Mouse (Mus musculus): ENCODE data around the gene Dnajb11. TPM values are rescaled to one million over a fixed set of nuclear protein-coding genes. Genes with fewer than 3 reads are reported as not detected.

The Dnajb11 gene
- polyA plus RNA-seq, 1 experiment, result 5.1 TPM

DNA sequence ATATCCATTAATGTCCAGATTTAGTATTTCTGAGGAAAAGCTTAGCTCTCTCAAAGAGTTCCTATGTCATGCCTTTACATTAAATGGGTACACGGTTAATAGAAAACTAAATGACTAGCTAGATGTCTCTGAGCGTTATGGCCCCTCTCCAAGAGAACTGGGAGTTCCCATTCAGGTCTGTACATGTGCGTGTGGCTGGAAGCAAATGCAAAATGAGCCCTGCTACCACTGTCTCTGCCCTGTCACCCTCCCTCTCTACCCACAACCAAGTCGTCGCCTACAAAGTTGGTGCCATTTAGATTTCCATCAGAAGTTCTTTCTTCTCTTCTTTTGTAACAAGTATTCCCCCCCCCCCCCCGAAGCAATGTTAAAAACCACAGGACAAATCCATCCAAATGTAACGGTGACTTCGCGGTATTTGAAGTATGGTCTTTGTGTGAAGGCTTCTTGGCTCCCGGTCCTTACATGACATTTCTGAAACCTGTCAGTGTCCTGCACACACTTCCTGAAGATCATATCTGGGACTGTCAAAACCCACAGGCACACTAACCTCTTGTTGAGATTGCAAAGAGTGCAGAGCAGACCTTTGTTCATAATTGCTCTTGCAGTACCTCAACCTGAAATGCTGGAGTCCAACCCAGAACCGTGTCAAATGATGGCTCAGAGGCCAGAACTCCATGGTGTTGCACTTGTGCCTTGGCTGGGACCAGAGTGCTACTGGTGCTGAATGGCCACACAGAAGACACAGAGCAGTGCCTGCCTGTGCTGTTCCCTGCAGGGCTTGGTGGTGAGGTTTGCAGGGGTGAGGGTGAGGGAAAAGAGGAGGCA is 33.3 kb downstream of the Dnajb11 start, which contains the start of gene Ahsg:
Gene Ahsg, plus strand, starts transcription at position 595 of the 828 bp plus-strand sequence.
- H3K9me3 ChIP-seq (ENCODE audit: control insufficient read depth, low read length), result no peaks in the 10 kb centered on the region
- peaks cover 2% of the 10 kb centered on the region for H3K27me3 ChIP-seq (ENCODE audit: control insufficient read depth)
- no peaks in the 10 kb centered on the region; the same call in 1 of the 2 replicates for H3K36me3 ChIP-seq (ENCODE audit: control insufficient read depth)
- no peak for TF ChIP-seq GATA1 (IDR thresholded peaks at IDR 0.05; ENCODE audit: low read length)
- no peak for TF ChIP-seq TAL1 (IDR thresholded peaks at IDR 0.05; ENCODE audit: low read length)
- H3K4me1 ChIP-seq (ENCODE audit: control insufficient read depth), result no peaks in the 10 kb centered on the region; the same call in 1 of the 2 replicates
- H3K4me3 ChIP-seq (replicated peaks), result peak within 1 kb of the TSS; percentile 54

DNA sequence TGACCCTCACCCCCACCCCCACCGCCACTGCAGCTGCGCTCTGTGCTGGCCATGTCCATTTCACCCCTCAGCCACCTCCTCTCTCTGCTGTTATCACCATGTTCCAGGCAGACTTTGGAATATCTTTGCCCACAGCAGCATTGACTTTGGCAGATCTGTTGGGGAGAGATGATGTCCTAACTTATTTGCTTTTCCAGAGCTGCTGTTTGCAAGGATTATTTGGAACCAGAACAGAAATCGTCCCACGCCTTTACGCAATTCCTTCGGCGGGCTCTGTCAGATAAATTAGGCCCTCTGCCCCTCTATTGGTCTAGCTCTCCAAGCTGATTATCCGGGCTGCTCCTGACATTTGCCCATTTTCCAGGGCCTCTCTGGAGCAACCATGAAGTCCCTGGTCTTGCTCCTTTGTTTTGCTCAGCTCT is 34.1 kb downstream of the Dnajb11 start:
- no peaks in the 10 kb centered on the region; the same call in 1 of the 2 replicates for H3K4me1 ChIP-seq (ENCODE audit: control insufficient read depth)
- no peaks in the 10 kb centered on the region; the same call in 1 of the 2 replicates for H3K36me3 ChIP-seq (ENCODE audit: control insufficient read depth)
- H3K27me3 ChIP-seq (ENCODE audit: control insufficient read depth), result peaks cover 2% of the 10 kb centered on the region
- TF ChIP-seq GATA1 (IDR thresholded peaks at IDR 0.05; ENCODE audit: low read length) (no peak), TAL1 (IDR thresholded peaks at IDR 0.05; ENCODE audit: low read length) (no peak)
- H3K4me3 ChIP-seq (replicated peaks), result peak overlapping the region; percentile 54
- H3K9me3 ChIP-seq (ENCODE audit: control insufficient read depth, low read length), result no peaks in the 10 kb centered on the region

DNA sequence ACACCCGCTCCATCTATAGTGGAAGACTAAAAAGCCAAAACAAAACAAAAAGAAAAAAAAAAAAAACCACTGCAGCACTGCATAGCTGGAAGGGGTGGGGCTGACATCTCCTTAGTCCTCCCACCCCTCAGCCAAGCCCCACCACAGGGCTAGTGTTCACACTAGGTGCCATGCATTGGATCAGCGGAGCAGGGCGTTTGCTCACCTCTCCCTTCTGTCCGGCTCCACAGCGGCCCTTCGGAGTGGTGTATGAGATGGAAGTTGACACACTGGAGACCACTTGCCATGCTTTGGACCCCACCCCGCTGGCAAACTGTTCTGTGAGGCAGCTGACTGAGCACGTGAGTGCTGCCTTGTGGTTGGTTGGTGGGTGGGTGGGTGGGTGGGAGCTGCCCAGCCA is 36.5 kb downstream of the Dnajb11 start:
- Histone ChIP-seq H3K4me1 (ENCODE audit: control insufficient read depth) (no peaks in the 10 kb centered on the region; the same call in 1 of the 2 replicates), H3K9me3 (ENCODE audit: control insufficient read depth, low read length) (no peaks in the 10 kb centered on the region), H3K27me3 (ENCODE audit: control insufficient read depth) (peaks cover 2% of the 10 kb centered on the region), H3K4me3 (replicated peaks) (no peak overlapping the region), H3K36me3 (ENCODE audit: control insufficient read depth) (peaks cover 3% of the 10 kb centered on the region; the same call in 1 of the 2 replicates)
- no peak for TF ChIP-seq TAL1 (IDR thresholded peaks at IDR 0.05; ENCODE audit: low read length)
- TF ChIP-seq GATA1 (IDR thresholded peaks at IDR 0.05; ENCODE audit: low read length), result no peak

DNA sequence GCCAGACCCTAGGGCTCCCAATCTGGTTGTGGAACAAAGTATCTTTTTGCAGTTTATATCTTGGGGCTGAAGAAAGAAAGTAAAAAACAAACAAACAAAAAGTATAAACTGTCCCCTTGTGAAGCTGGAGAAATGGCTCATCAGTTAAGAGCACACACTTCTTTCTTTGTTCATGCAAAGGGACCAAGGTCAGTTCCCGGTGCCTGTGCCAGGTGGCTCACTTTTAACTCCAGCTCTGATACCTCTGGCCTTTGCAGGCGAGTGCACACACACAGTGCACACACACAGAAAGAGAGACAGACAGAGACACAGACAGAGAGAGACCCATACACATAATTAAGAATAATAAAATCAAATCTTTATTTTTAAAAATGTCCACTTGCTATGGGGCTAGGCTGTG is 39.0 kb downstream of the Dnajb11 start:
- H3K36me3 ChIP-seq (ENCODE audit: control insufficient read depth), result peaks cover 3% of the 10 kb centered on the region; the same call in 1 of the 2 replicates
- H3K4me3 ChIP-seq (replicated peaks), result no peak overlapping the region
- H3K27me3 ChIP-seq (ENCODE audit: control insufficient read depth), result no peaks in the 10 kb centered on the region
- no peaks in the 10 kb centered on the region for H3K4me1 ChIP-seq (ENCODE audit: control insufficient read depth)
- H3K9me3 ChIP-seq (ENCODE audit: control insufficient read depth, low read length), result no peaks in the 10 kb centered on the region
- TF ChIP-seq GATA1 (IDR thresholded peaks at IDR 0.05; ENCODE audit: low read length), result no peak
- TF ChIP-seq TAL1 (IDR thresholded peaks at IDR 0.05; ENCODE audit: low read length), result no peak

DNA sequence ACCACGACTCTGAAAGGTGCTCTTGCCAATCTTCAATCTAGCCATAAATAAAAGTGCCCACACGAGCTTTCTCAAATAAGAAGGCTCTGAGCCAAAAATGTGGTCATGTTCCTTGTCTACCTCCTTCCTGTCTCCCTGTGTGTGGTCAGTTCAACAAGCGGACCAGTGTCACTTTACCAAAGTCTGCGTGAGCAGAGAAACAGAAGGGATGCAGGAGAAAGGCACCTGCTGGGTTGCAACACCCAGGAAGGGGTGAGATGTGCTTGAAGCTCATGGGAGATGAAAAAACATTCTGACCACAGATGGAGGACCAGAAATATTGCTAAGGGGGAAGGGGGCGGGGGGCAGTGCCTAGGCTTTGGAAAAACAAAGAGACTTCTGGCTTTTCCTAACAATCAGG is 41.7 kb downstream of the Dnajb11 start:
- TF ChIP-seq GATA1 (IDR thresholded peaks at IDR 0.05; ENCODE audit: low read length) (no peak), TAL1 (IDR thresholded peaks at IDR 0.05; ENCODE audit: low read length) (no peak)
- H3K9me3 ChIP-seq (ENCODE audit: control insufficient read depth, low read length), result no peaks in the 10 kb centered on the region
- H3K27me3 ChIP-seq (ENCODE audit: control insufficient read depth), result no peaks in the 10 kb centered on the region
- peaks cover 3% of the 10 kb centered on the region; the same call in 1 of the 2 replicates for H3K36me3 ChIP-seq (ENCODE audit: control insufficient read depth)
- no peaks in the 10 kb centered on the region for H3K4me1 ChIP-seq (ENCODE audit: control insufficient read depth)
- H3K4me3 ChIP-seq (replicated peaks), result no peak overlapping the region

DNA sequence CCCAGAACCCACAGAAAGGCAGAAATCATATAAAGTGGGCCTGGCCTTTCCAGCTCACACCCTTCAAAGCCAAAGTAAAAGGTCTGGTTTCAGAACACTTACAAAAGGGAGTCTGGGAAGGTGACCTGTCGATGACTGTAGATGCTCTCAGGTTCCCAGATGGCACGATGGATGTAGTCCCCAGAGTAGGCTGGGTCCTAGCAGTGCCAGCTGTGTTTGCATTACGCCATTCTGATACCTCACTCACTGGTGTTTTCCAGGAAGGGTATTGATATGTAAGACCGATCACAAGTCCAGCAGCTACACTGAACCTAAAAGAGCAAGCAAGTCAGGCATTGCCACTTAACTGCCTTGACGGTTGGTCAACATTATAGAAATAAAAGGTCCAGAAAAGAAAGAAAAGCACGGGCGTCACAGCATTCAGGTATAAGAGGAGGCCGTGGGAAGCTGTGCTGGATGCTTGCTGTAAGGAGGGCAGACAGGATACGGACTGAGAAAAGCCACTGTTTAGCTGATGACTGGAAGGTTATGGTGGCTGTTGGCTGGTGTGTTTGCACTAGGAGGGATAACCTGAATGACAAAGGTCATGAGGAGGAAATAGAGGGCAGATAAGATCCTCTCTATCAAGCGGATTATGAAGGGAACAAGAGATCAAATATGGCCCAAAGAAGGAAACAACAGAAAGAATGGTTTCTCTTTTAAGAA is 42.4 kb downstream of the Dnajb11 start:
- TF ChIP-seq TAL1 (IDR thresholded peaks at IDR 0.05; ENCODE audit: low read length) (no peak), GATA1 (IDR thresholded peaks at IDR 0.05; ENCODE audit: low read length) (no peak)
- Histone ChIP-seq H3K4me1 (ENCODE audit: control insufficient read depth) (no peaks in the 10 kb centered on the region), H3K27me3 (ENCODE audit: control insufficient read depth) (no peaks in the 10 kb centered on the region), H3K36me3 (ENCODE audit: control insufficient read depth) (peaks cover 3% of the 10 kb centered on the region; the same call in 1 of the 2 replicates), H3K9me3 (ENCODE audit: control insufficient read depth, low read length) (no peaks in the 10 kb centered on the region), H3K4me3 (replicated peaks) (no peak overlapping the region)

DNA sequence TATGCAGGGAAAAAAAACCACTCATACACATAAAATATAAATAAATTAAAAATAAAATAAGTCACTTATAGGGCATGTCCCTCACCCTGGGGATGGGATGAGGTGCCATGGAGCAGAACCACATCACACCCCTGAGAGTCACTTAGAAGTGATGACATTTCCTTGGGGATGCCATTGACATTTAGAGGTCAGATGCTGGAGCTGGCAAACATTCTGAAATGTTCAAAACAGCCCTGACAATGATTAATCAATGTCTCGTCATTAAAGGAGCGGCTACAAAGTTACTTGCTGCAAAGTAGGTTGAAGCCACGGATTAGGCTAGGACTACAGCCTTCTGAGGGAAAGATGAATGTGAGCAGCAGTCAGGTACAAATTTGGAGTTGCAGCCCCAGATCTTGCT is 43.7 kb downstream of the Dnajb11 start:
- H3K27me3 ChIP-seq (ENCODE audit: control insufficient read depth), result no peaks in the 10 kb centered on the region
- TF ChIP-seq TAL1 (IDR thresholded peaks at IDR 0.05; ENCODE audit: low read length), result no peak
- TF ChIP-seq GATA1 (IDR thresholded peaks at IDR 0.05; ENCODE audit: low read length), result no peak
- no peaks in the 10 kb centered on the region for H3K9me3 ChIP-seq (ENCODE audit: control insufficient read depth, low read length)

DNA sequence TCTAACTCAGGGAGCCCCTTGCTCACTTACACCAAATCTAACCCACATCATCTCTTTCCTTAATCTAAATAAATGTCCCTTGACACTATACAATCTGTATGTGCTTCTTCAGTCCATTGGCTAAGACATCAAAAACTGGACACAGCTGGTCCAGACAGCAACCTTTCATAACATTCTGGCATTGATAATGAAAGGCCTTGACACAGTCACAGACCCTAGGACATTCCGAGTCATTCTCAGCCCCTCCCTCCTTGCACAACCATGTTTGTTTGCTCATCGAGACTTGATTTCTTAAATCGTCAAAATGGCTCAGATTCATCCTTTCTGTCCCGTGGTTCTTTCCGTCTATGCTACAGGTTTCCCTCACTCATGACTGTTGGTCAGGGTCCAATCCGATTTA is 51.6 kb downstream of the Dnajb11 start:
- H3K4me1 ChIP-seq (ENCODE audit: control insufficient read depth), result no peaks in the 10 kb centered on the region
- H3K36me3 ChIP-seq (ENCODE audit: control insufficient read depth), result no peaks in the 10 kb centered on the region
- no peak overlapping the region for H3K4me3 ChIP-seq (replicated peaks)
- no peak for TF ChIP-seq GATA1 (IDR thresholded peaks at IDR 0.05; ENCODE audit: low read length)
- TF ChIP-seq TAL1 (IDR thresholded peaks at IDR 0.05; ENCODE audit: low read length), result no peak
- H3K9me3 ChIP-seq (ENCODE audit: control insufficient read depth, low read length), result no peaks in the 10 kb centered on the region
- no peaks in the 10 kb centered on the region for H3K27me3 ChIP-seq (ENCODE audit: control insufficient read depth)

More for the DNA sequence above, 43.7 kb downstream of the Dnajb11 start:
- Histone ChIP-seq H3K4me3 (replicated peaks) (no peak overlapping the region), H3K36me3 (ENCODE audit: control insufficient read depth) (peaks cover 3% of the 10 kb centered on the region; the same call in 1 of the 2 replicates), H3K4me1 (ENCODE audit: control insufficient read depth) (no peaks in the 10 kb centered on the region)

DNA sequence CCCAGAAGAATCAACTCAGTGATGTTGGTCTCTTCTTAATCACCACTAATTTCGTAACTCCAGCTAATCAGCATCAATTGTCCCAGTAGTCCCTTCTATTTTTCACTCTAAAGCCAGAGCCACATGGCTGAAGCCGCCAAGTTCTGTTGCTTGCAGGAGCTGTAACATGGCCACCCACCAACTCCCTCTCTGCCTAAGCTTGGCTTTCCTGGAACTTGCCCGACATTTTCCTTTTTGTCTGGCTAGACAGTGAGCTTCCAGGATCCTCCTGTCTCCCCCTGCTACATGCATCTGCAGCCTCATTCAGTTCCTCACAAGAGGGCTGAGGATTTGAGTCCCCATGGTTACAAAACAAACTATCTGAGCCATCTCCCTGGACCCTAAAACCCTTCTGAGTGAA is 54.3 kb downstream of the Dnajb11 start:
- TF ChIP-seq TAL1 (IDR thresholded peaks at IDR 0.05; ENCODE audit: low read length), result no peak
- peaks cover 3% of the 10 kb centered on the region; the same call in 1 of the 2 replicates for H3K9me3 ChIP-seq (ENCODE audit: control insufficient read depth, low read length)
- no peaks in the 10 kb centered on the region for H3K36me3 ChIP-seq (ENCODE audit: control insufficient read depth)
- no peaks in the 10 kb centered on the region for H3K27me3 ChIP-seq (ENCODE audit: control insufficient read depth)
- H3K4me1 ChIP-seq (ENCODE audit: control insufficient read depth), result no peaks in the 10 kb centered on the region
- no peak overlapping the region for H3K4me3 ChIP-seq (replicated peaks)
